Mouse (Mus musculus) brain, embryonic 14.5 days (tissue): ENCODE results near the gene Cyp2b19.

Experiments
- CTCF ChIP-seq: fragments of 200-500 bp; IDR thresholded peaks from 2 replicates; pipeline ENCODE4 v1.5.1; 2012; ENCODE audit warnings: inconsistent platforms, mild to moderate bottlenecking, moderate library complexity, borderline replicate concordance; ENCODE audit not compliant: insufficient read depth, insufficient read length; ENCODE audit errors: extremely low read depth
- POLR2A ChIP-seq: fragments of 200-500 bp; IDR thresholded peaks from 2 replicates; pipeline ENCODE4 v1.6.1; 2012; ENCODE audit warnings: mild to moderate bottlenecking, inconsistent platforms, borderline replicate concordance; ENCODE audit not compliant: poor library complexity, insufficient read depth, insufficient read length, severe bottlenecking; ENCODE audit errors: extremely low read depth

GRCm38 (mm10) chr7:26775866-26776265, 18.9 kb downstream of the Cyp2b19 start:
- no peak for TF ChIP-seq POLR2A
- TF ChIP-seq CTCF, result peak; percentile 46; the same call in 1 of the 2 replicates
